Mouse (Mus musculus) midbrain, postnatal 0 days (tissue): ENCODE data around the gene Fam222b. TPM values are rescaled to one million over a fixed set of nuclear protein-coding genes. Genes with fewer than 3 reads are reported as not detected.
"Not testable (repeated sequence)": the region's sequence is repeated elsewhere in the genome, so short reads cannot be mapped to it uniquely, and the experiment has no call there.

Source experiments
- ATAC-seq: fragments of 200-750 bp; cut with Nextera tagmentation; 2 replicates; pipeline ENCODE4 v1.8.0; 2017; ENCODE audit warnings: moderate number of reproducible peaks, mild to moderate bottlenecking, moderate TSS enrichment, moderate library complexity; ENCODE audit not compliant: low FRiP score
- DNase-seq: peaks from one replicate; pipeline ENCODE4 v3.0.0-alpha.2; 2015; ENCODE audit warnings: low spot score
- H3K27ac ChIP-seq: fragments of 300-500 bp; sonication (generic); 2 replicates; pipeline ENCODE4 v1.5.1; 2014; ENCODE audit warnings: low read depth, mild to moderate bottlenecking, low read length, mixed read lengths
- H3K27me3 ChIP-seq: fragments of 300-500 bp; sonication (generic); 2 replicates; pipeline ENCODE4 v1.6.1; 2014; ENCODE audit warnings: low read length, control low read depth, mixed read lengths; ENCODE audit not compliant: insufficient read depth
- H3K36me3 ChIP-seq: fragments of 300-500 bp; sonication (generic); 2 replicates; pipeline ENCODE4 v1.6.1; 2014; ENCODE audit warnings: low read length, control low read depth, mixed read lengths; ENCODE audit not compliant: insufficient read depth
- H3K4me1 ChIP-seq: fragments of 300-500 bp; sonication (generic); 2 replicates; pipeline ENCODE4 v1.6.1; 2014; ENCODE audit warnings: mild to moderate bottlenecking, control low read depth, antibody characterized with exemption, low read length, mixed read lengths; ENCODE audit not compliant: insufficient read depth
- H3K4me2 ChIP-seq: fragments of 300-500 bp; sonication (generic); 2 replicates; pipeline ENCODE4 v1.6.1; 2014; ENCODE audit warnings: low read depth, mild to moderate bottlenecking, low read length, mixed read lengths; ENCODE audit not compliant: poor library complexity, severe bottlenecking
- H3K4me3 ChIP-seq: fragments of 300-500 bp; sonication (generic); 2 replicates; pipeline ENCODE4 v1.5.1; 2014; ENCODE audit warnings: low read depth, mild to moderate bottlenecking, low read length, moderate library complexity
- H3K9ac ChIP-seq: fragments of 300-500 bp; sonication (generic); replicated peaks from 2 replicates; pipeline ENCODE4 v1.6.1; 2014; ENCODE audit warnings: mild to moderate bottlenecking, low read length, moderate library complexity, mixed read lengths; ENCODE audit not compliant: poor library complexity, severe bottlenecking
- H3K9me3 ChIP-seq: fragments of 300-500 bp; sonication (generic); 2 replicates; pipeline ENCODE4 v1.6.1; 2016; ENCODE audit warnings: low read length, control low read depth
- CTCF ChIP-seq: IDR thresholded peaks from 2 replicates; pipeline ENCODE4 v1.5.1; 2016; ENCODE audit warnings: antibody characterized with exemption, mild to moderate bottlenecking
- WGBS: fragments of 180-500 bp; shearing (Covaris S2); extraction: QIAGEN DNeasy Blood & Tissue Kit; methylation state at CpG from one replicate; pipeline ENCODE4 v1.1.7; 2014; 5-methylcytosine and 5-hydroxymethylcytosine counted together
- polyA plus RNA-seq: library from polyadenylated mRNA; unstranded; fragments of >200 nt; fragmentation: Nextera tagmentation; extraction: Ambion mirVana; gene quantifications from 2 replicates; pipeline ENCODE4 v1.2.1, GENCODE M21; 2015
- total RNA-seq: library from RNA; depleted of rRNA; stranded (reverse); fragments of >200 nt; gene quantifications from 2 replicates; pipeline ENCODE4 v1.2.3, GENCODE M21; 2014; rRNA removed

Gene Fam222b
- total RNA-seq (27.2 and 34.5 TPM in 2 replicates), polyA plus RNA-seq (28.2 and 29.1 TPM in 2 replicates)

DNA sequence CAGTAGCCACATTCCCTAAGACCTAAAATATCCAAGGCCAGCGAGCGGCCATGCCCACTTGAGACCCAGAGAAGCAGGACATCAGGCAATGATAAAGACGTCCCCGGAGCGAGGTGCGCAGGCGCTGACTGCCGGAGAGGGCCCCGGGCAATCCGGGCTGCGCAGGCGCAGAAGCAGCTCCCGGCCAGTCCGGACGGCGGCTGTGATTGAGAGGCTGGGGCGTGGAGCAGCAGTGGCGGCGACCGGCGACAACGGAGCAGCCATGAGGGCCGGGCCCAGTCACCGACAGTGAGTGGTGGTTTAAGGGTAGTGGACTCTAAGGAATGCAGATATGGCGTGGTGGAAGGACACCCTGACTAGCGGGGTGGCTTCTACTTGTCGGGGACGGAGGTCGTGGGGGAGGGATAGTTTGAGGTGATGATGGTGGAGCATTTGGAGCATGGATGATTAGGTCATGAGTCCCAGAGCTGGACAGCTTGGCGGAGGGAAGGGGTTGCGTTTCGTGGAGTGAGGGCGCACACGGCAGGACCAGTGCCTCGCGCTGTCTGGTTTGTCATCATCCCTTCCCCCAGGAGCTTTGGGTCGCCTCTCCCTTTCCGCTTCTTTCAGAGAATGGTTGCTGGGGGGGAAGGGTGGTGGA, at the start of gene Fam222b:
TSS of gene Fam222b (plus strand) at position 157 of the 640 bp plus-strand sequence.
- DNase-seq (peak; percentile 94), ATAC-seq (peak; percentile 93)
- peaks cover 12% of the 10 kb centered on the region; the same call in 1 of the 2 replicates for H3K4me1 ChIP-seq
- TF ChIP-seq CTCF = no peak
- WGBS = 1% methylated on average over 38 of the region's 38 CpGs
- H3K9me3 ChIP-seq = no peaks in the 10 kb centered on the region
- H3K4me2 ChIP-seq = peak within 1 kb of the TSS; percentile 48
- no peaks in the 10 kb centered on the region for H3K27me3 ChIP-seq
- peak within 1 kb of the TSS; percentile 93 for H3K9ac ChIP-seq
- H3K27ac ChIP-seq = peak within 1 kb of the TSS; percentile 86
- peak within 1 kb of the TSS; percentile 82 for H3K4me3 ChIP-seq
- no peaks in the 10 kb centered on the region for H3K36me3 ChIP-seq

DNA sequence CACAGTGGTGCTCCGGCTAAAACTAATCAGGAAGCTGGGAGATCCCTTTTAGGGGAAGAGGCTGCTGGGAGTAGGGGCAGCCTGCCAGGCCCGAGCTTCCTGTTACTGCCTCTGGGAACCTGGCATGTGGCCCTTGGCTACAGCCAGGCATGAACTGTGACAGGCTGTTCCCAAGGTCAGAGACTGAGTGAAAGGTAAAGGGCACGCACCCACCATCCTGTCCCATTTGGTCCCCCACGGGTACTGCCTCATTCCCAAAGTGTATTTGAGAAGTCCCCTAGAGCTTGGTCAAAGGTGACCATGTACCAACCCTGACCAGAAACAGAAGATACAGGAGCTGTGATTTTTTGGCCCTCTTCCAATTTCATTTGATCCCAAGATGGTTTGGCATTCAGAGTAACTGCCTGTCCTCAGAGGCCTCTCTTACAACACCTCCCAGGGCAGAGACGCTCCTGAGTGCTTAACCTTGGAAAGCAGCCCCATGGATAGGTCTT, 49.7 kb upstream of the Fam222b start:
- Histone ChIP-seq H3K27ac (no peak overlapping the region), H3K4me3 (no peak overlapping the region), H3K9me3 (no peaks in the 10 kb centered on the region), H3K4me2 (no peak overlapping the region), H3K27me3 (no peaks in the 10 kb centered on the region), H3K9ac (no peak overlapping the region), H3K36me3 (no peaks in the 10 kb centered on the region), H3K4me1 (no peaks in the 10 kb centered on the region)
- no peak for TF ChIP-seq CTCF
- WGBS = 70% methylated on average over 5 of the region's 5 CpGs
- DNase-seq (peak; percentile 78), ATAC-seq (no peak)

DNA sequence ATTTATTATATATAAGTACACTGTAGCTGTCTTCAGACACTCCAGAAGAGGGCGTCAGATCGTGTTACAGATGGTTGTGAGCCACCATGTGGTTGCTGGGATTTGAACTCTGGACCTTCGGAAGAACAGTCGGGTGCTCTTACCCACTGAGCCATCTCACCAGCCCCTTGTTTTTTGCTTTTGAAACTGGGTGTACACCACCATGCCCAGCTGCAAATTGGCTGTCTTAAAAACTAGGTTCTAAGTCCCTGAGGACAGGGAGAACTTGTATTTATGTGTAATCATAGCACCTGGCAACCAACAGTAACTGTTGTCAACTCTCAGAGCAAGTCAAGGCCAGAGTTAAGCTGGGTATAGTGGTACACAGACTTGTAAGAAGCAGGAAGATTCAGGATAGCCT, 45.8 kb upstream of the Fam222b start:
- not testable (repeated sequence) for H3K27me3 ChIP-seq, H3K4me2 ChIP-seq, H3K4me3 ChIP-seq, H3K4me1 ChIP-seq, H3K27ac ChIP-seq, ATAC-seq, H3K9ac ChIP-seq, DNase-seq, H3K9me3 ChIP-seq
- WGBS = 86% methylated on average over 4 of the region's 4 CpGs
- peaks cover 16% of the 10 kb centered on the region for H3K36me3 ChIP-seq

DNA sequence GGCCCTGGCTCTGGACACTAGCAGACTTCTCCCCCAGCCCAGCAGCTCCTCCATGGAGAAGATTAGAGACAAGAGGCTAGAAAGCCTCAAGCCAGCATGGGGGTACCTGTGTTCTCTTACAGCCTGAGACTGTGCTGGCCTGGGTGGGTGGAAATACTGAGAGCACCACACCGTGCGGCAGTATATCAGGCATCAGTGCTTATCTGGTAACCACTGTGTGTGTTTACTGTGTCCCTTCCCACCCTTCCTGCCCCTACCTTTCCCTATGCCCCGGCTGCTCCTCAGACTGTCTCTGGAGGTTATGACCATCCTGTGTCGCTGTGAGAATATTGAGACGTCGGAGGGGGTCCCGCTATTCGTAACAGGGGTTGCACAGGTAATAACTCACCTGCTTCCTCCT, 41.4 kb upstream of the Fam222b start:
- no peak for TF ChIP-seq CTCF
- ATAC-seq = no peak
- Histone ChIP-seq H3K27me3 (no peaks in the 10 kb centered on the region), H3K9me3 (no peaks in the 10 kb centered on the region), H3K36me3 (peaks cover 49% of the 10 kb centered on the region), H3K4me2 (no peak overlapping the region), H3K4me1 (no peaks in the 10 kb centered on the region), H3K4me3 (no peak overlapping the region), H3K9ac (no peak overlapping the region), H3K27ac (no peak overlapping the region)
- WGBS = 95% methylated on average over 8 of the region's 8 CpGs
- no peak for DNase-seq

DNA sequence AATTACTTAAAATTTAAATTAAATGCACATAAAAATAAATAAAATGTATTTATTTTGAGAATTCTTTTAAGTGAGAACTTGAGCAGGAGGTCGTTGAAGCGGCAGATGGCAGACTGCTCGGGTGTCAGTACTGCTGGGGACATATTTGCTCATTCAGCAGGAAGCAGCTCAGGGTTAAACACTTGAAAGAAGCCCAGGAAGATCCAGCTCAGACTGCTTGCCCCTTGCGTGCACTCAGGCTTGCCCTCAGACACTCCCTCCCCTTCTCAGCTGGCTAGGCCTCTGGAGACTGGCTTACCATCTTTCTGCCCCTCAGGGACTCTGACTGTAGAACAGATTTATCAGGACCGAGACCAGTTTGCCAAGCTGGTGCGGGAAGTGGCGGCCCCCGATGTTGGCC, 37.5 kb upstream of the Fam222b start:
- Histone ChIP-seq H3K4me1 (no peaks in the 10 kb centered on the region), H3K9ac (no peak overlapping the region), H3K9me3 (no peaks in the 10 kb centered on the region), H3K4me3 (no peak overlapping the region), H3K4me2 (no peak overlapping the region), H3K36me3 (peaks cover 57% of the 10 kb centered on the region), H3K27me3 (no peaks in the 10 kb centered on the region), H3K27ac (no peak overlapping the region)
- WGBS = 78% methylated on average over 8 of the region's 8 CpGs
- TF ChIP-seq CTCF = no peak
- DNase-seq (no peak), ATAC-seq (no peak)
